ENCODE assay signal across 8 mouse cellular contexts in the genomic region with DNA sequence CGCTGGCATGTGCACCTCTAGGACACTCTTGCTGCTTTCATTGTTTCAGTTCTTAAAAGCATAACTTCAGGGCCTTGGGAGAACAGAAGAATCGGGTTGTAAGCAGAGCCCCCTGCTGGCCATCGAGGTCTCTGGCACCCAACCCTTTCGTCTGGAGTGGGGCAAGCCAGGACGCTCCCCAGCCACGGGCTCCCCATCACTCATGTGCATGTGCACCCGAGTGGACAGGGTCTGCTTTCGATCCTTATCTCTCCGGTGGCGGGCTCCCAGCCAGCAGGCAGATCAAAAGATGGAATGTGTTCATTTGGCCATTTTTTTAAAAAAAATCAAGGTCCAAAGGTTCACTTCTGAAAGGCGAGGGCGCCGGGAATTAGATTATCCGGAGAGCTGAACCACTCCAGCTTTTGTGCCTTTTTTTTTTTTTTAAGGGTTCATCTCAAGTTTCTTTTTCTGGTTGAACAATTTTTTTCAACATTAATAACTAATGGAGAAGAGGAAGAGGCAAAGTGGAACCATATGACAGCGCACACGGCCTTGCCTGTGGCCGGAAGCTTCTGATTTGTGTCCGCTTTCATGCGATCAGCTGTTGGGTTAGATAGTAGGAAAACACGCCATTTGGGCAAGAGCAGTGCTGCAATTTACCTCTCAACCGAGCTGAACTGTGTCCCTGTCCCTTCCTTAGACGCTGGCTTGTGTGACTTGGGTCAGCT. TPM values are rescaled to one million over a fixed set of nuclear protein-coding genes. Genes with fewer than 3 reads are reported as not detected.
DNase-seq lines count a peak whose midpoint lies in the region; ATAC-seq lines count a peak whose summit lies in the region.

No protein-coding gene starts in this region.

- peak; percentile 58; the same call in 1 of the 2 replicates for ATAC-seq in hindbrain, embryonic 16.5 days
- peak; percentile 91 for ATAC-seq in megakaryocyte progenitor cell, adult 5-6 weeks (replicated peaks; ENCODE audit: poor library complexity)

- H3K27me3 ChIP-seq in hindbrain, embryonic 16.5 days (replicated peaks; ENCODE audit: control insufficient read depth, insufficient read depth, low read length): no peaks in the 10 kb centered on the region

- H3K4me2 ChIP-seq in hindbrain, embryonic 16.5 days (ENCODE audit: low read length): no peak overlapping the region

- 52% methylated on average over 22 of the region's 22 CpGs for WGBS in hindbrain, embryonic 16.5 days

- H3K4me3 ChIP-seq in hindbrain, embryonic 16.5 days (ENCODE audit: low read length): no peak overlapping the region

- H3K4me1 ChIP-seq in hindbrain, embryonic 16.5 days (ENCODE audit: control insufficient read depth, insufficient read depth, low read depth, low read length): peaks cover 18% of the 10 kb centered on the region

- H3K9me3 ChIP-seq in hindbrain, embryonic 16.5 days (ENCODE audit: control insufficient read depth, low read length): no peaks in the 10 kb centered on the region

- H3K36me3 ChIP-seq in hindbrain, embryonic 16.5 days (ENCODE audit: control insufficient read depth, insufficient read depth, low read length): no peaks in the 10 kb centered on the region

- DNase-seq in WW6 (ENCODE audit: low read depth, low spot score): peak; percentile 24
- peak; percentile 82 to 86 for DNase-seq in cerebellum, postnatal 25 days
- DNase-seq in gastrocnemius, adult 18-20 months (ENCODE audit: low spot score): peak; percentile 88
- DNase-seq in left cerebral cortex, adult 18-20 months (ENCODE audit: low spot score in 2 of 2): peak; percentile 76 to 79
- peak; percentile 70 for DNase-seq in right cerebral cortex, postnatal 14 days
- peak; percentile 74 for DNase-seq in urinary bladder, postnatal 25 days (ENCODE audit: low spot score)

- no peak overlapping the region for H3K27ac ChIP-seq in hindbrain, embryonic 16.5 days (ENCODE audit: low read depth, low read length)

- no peak overlapping the region for H3K9ac ChIP-seq in hindbrain, embryonic 16.5 days (ENCODE audit: low read depth, low read length)

RNA-seq across cellular contexts. Expression of gene Pqlc2, which starts 58.3 kb away (rescaled TPM):
- total RNA-seq in gastrocnemius, adult 18-20 months (2021): 1 to 10 TPM; 5.6 to 7.8 TPM
- 14.0 and 15.5 TPM in 2 replicates for polyA plus RNA-seq in hindbrain, embryonic 16.5 days (2015; fragmentation: Nextera tagmentation; extraction: Ambion mirVana)
- 10 to 100 TPM; 15.0 to 15.8 TPM for total RNA-seq in left cerebral cortex, adult 18-20 months (2021)
- 3.5 and 5.6 TPM in 2 replicates for total RNA-seq in megakaryocyte progenitor cell, adult 5-6 weeks (2015)
- 1.3 and 3.9 TPM in 2 replicates for total RNA-seq in megakaryocyte progenitor cell, adult 5-6 weeks (2017)

RNA-seq across cellular contexts. Expression of gene Akr7a5, which starts 58.3 kb away (rescaled TPM):
- 10 to 100 TPM; 32.5 to 34.9 TPM for total RNA-seq in gastrocnemius, adult 18-20 months (2021)
- polyA plus RNA-seq in hindbrain, embryonic 16.5 days (2015; fragmentation: Nextera tagmentation; extraction: Ambion mirVana): 64.7 and 65.5 TPM in 2 replicates
- total RNA-seq in left cerebral cortex, adult 18-20 months (2021): 10 to 100 TPM; 26.8 to 27.0 TPM
- 10.6 and 11.8 TPM in 2 replicates for total RNA-seq in megakaryocyte progenitor cell, adult 5-6 weeks (2015)
- total RNA-seq in megakaryocyte progenitor cell, adult 5-6 weeks (2017): 11.2 and 13.0 TPM in 2 replicates

RNA-seq across cellular contexts. Expression of gene Capzb, which starts 59.5 kb away (rescaled TPM):
- 100 to 1,000 TPM; 416 to 422 TPM for total RNA-seq in gastrocnemius, adult 18-20 months (2021)
- 339 and 345 TPM in 2 replicates for polyA plus RNA-seq in hindbrain, embryonic 16.5 days (2015; fragmentation: Nextera tagmentation; extraction: Ambion mirVana)
- total RNA-seq in left cerebral cortex, adult 18-20 months (2021): 100 to 1,000 TPM; 302 to 316 TPM
- total RNA-seq in megakaryocyte progenitor cell, adult 5-6 weeks (2015): 409 and 415 TPM in 2 replicates
- total RNA-seq in megakaryocyte progenitor cell, adult 5-6 weeks (2017): 139 and 157 TPM in 2 replicates

Comparison
In these comparisons a context has a peak if more than half of its experiments do, and no peak if none do; other contexts are left out.
1. DNase-seq: peak in every context shown above with its lines; median percentile 88 in gastrocnemius, adult 18-20 months; 84 in cerebellum, postnatal 25 days; 78 in left cerebral cortex, adult 18-20 months; 74 in urinary bladder, postnatal 25 days; 70 in right cerebral cortex, postnatal 14 days; 24 in WW6.